Mouse (Mus musculus) midbrain, embryonic 16.5 days (tissue): ENCODE results near the gene Spdef. TPM values are rescaled to one million over a fixed set of nuclear protein-coding genes. Genes with fewer than 3 reads are reported as not detected.

ENCODE experiments used
- ATAC-seq: fragments of 200-750 bp; cut with Nextera tagmentation; 2 replicates; pipeline ENCODE4 v1.8.0; 2017; ENCODE audit warnings: moderate TSS enrichment
- H3K27ac ChIP-seq: fragments of 300-500 bp; sonication (generic); 2 replicates; pipeline ENCODE4 v1.5.1; 2014; ENCODE audit warnings: mild to moderate bottlenecking, low read length, mixed read lengths
- H3K27me3 ChIP-seq: fragments of 300-500 bp; sonication (generic); 2 replicates; pipeline ENCODE4 v1.6.1; 2014; ENCODE audit warnings: low read depth, low read length, mixed read lengths; ENCODE audit not compliant: control insufficient read depth, insufficient read depth
- H3K36me3 ChIP-seq: fragments of 300-500 bp; sonication (generic); 2 replicates; pipeline ENCODE4 v1.6.1; 2014; ENCODE audit warnings: mild to moderate bottlenecking, low read length, moderate library complexity, mixed read lengths; ENCODE audit not compliant: control insufficient read depth, insufficient read depth
- H3K4me1 ChIP-seq: fragments of 300-500 bp; sonication (generic); 2 replicates; pipeline ENCODE4 v1.6.1; 2014; ENCODE audit warnings: mild to moderate bottlenecking, low read length, mixed read lengths; ENCODE audit not compliant: control insufficient read depth, insufficient read depth
- H3K4me2 ChIP-seq: fragments of 300-500 bp; sonication (generic); 2 replicates; pipeline ENCODE4 v1.6.1; 2014; ENCODE audit warnings: mild to moderate bottlenecking, low read length, mixed read lengths
- H3K4me3 ChIP-seq: fragments of 300-500 bp; sonication (generic); 2 replicates; pipeline ENCODE4 v1.5.1; 2014; ENCODE audit warnings: low read depth, mild to moderate bottlenecking, low read length, moderate library complexity, mixed read lengths
- H3K9ac ChIP-seq: fragments of 300-500 bp; sonication (generic); 2 replicates; pipeline ENCODE4 v1.6.1; 2014; ENCODE audit warnings: low read depth, low read length, mixed read lengths
- H3K9me3 ChIP-seq: fragments of 300-500 bp; sonication (generic); replicated peaks from 2 replicates; pipeline ENCODE4 v1.6.1; 2014; ENCODE audit warnings: mild to moderate bottlenecking, low read length, mixed read lengths; ENCODE audit not compliant: control insufficient read depth, poor library complexity, severe bottlenecking
- WGBS: fragments of 180-500 bp; shearing (Covaris S2); extraction: QIAGEN DNeasy Blood & Tissue Kit; methylation state at CpG from one replicate; pipeline ENCODE4 v1.1.7; 2014; 5-methylcytosine and 5-hydroxymethylcytosine counted together
- polyA plus RNA-seq: library from polyadenylated mRNA; unstranded; fragments of >200 nt; fragmentation: Nextera tagmentation; extraction: Ambion mirVana; gene quantifications from 2 replicates; pipeline ENCODE4 v1.2.1, GENCODE M21; 2015

The Spdef gene
- polyA plus RNA-seq, 1 experiment from 2014 or later, result 1.5 TPM

DNA sequence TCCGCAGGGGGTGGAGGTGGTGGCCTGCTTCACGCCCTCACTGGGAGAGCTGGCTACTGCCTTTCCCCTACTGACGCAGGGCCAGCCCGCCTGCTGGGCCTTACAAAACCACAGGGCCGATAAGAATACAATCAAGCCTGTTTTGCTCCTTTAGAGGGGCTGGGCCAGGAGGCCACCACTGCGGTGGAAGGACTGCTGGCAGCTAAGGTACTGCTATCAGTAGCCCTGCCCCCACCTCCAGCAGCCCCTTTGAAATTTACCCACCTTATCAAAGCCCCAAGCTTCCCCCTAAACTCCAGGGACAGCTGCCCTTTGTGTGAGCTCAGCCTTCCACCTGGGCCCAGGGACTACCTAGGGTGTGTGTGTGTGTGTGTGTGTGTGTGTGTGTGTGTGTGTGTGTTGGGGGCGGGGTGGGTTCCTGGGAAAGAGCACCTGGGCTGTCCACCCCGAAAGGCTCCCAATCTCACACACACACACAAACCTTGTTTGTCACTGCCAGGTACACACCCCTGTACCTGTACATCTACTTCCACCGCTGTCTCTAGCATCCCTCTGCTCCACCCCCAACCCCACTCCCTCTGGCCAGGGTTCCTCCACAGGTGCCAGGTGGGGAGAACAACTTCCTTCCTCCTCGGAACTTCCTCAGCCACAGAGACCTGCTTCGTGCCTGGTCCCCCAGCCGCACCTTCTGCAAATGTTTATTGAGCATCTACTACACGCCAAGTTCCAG, 5.8 kb upstream of the Spdef start:
- 29% methylated on average over 12 of the region's 13 CpGs for WGBS
- H3K4me1 ChIP-seq, result no peaks in the 10 kb centered on the region
- ATAC-seq, result no peak
- no peak overlapping the region for H3K9ac ChIP-seq
- no peak overlapping the region for H3K4me3 ChIP-seq
- no peaks in the 10 kb centered on the region for H3K36me3 ChIP-seq
- no peaks in the 10 kb centered on the region for H3K27me3 ChIP-seq
- no peak overlapping the region for H3K4me2 ChIP-seq
- H3K9me3 ChIP-seq, result no peaks in the 10 kb centered on the region
- H3K27ac ChIP-seq, result no peak overlapping the region

- no peak overlapping the region for H3K9ac ChIP-seq
- no peaks in the 10 kb centered on the region for H3K4me1 ChIP-seq
- H3K9me3 ChIP-seq, result no peaks in the 10 kb centered on the region
- ATAC-seq, result no peak
- WGBS, result 96% methylated on average over 3 of the region's 3 CpGs
- H3K4me3 ChIP-seq, result no peak overlapping the region
- H3K27ac ChIP-seq, result no peak overlapping the region
- no peak overlapping the region for H3K4me2 ChIP-seq
- no peaks in the 10 kb centered on the region for H3K36me3 ChIP-seq
- no peaks in the 10 kb centered on the region for H3K27me3 ChIP-seq
Measured at GRCm38 (mm10) chr17:27732694-27733093, 3.9 kb upstream of the Spdef start.

- Histone ChIP-seq H3K4me1 (no peaks in the 10 kb centered on the region), H3K27ac (no peak overlapping the region), H3K36me3 (no peaks in the 10 kb centered on the region), H3K4me3 (no peak overlapping the region), H3K4me2 (no peak overlapping the region), H3K9me3 (no peaks in the 10 kb centered on the region), H3K9ac (no peak overlapping the region), H3K27me3 (no peaks in the 10 kb centered on the region)
- WGBS, result 74% methylated on average over 5 of the region's 5 CpGs
- ATAC-seq, result no peak
Measured at GRCm38 (mm10) chr17:27732152-27732551, 3.4 kb upstream of the Spdef start.

DNA sequence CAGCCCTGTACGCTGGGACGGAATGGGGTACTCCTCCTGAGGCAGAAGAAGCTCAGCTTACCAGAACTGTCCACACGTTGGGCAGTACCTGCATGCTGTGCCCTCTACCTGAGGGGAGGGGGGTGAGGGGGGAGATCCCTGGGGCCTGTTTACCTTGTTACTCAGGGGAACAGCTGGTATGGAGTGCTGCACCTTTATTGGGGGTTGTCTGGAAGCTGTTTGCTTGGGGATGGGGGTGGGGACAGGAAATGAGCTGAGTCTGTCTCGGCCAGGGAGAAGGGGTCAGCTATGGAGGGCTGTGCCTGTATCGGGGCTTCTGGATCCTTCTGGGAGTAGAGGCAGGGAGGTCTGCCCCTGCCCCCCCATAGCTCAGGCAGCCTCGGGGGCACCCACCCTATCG, 2.2 kb downstream of the Spdef start:
- Histone ChIP-seq H3K9ac (no peak overlapping the region), H3K27ac (no peak overlapping the region), H3K9me3 (no peaks in the 10 kb centered on the region), H3K4me3 (no peak overlapping the region), H3K4me2 (no peak overlapping the region), H3K4me1 (0 out of 2 replicates have a peak, but pooled peaks cover 2% of the 10 kb centered on the region), H3K27me3 (no peaks in the 10 kb centered on the region), H3K36me3 (no peaks in the 10 kb centered on the region)
- no peak for ATAC-seq
- WGBS, result 57% methylated on average over 7 of the region's 7 CpGs

DNA sequence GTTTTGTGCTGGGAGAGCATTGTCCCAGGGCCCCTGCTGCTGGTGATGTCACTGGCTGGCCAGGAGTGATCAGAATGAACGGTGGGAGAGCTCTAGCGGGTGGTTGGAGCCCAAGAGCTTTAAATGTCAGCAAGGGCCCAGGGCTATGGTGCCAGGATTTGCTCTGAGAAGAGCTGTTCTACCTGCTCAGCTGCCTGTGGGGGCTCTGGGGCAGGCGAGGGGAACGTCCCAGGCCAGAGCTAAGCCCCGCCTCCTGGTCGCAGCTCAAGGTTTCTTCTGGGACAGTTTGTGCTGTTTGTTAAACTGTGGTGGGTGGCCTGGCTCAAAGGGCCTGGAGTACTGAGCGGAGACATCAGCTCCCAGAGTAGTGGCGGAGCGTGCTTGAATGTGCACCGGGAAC, 3.3 kb downstream of the Spdef start:
- H3K27me3 ChIP-seq, result no peaks in the 10 kb centered on the region
- no peak overlapping the region for H3K27ac ChIP-seq
- H3K4me3 ChIP-seq, result no peak overlapping the region
- H3K4me2 ChIP-seq, result no peak overlapping the region
- ATAC-seq, result no peak
- no peak overlapping the region for H3K9ac ChIP-seq
- 0 out of 2 replicates have a peak, but pooled peaks cover 2% of the 10 kb centered on the region for H3K4me1 ChIP-seq
- no peaks in the 10 kb centered on the region for H3K9me3 ChIP-seq
- WGBS, result 11% methylated on average over 10 of the region's 10 CpGs
- H3K36me3 ChIP-seq, result no peaks in the 10 kb centered on the region

GRCm38 (mm10) chr17:27725011-27725410, 3.7 kb downstream of the Spdef start:
- Histone ChIP-seq H3K27me3 (no peaks in the 10 kb centered on the region), H3K4me2 (no peak overlapping the region), H3K27ac (no peak overlapping the region), H3K9ac (no peak overlapping the region), H3K9me3 (no peaks in the 10 kb centered on the region), H3K4me3 (no peak overlapping the region), H3K36me3 (no peaks in the 10 kb centered on the region), H3K4me1 (0 out of 2 replicates have a peak, but pooled peaks cover 2% of the 10 kb centered on the region)
- WGBS, result 30% methylated on average over 10 of the region's 10 CpGs
- no peak for ATAC-seq

DNA sequence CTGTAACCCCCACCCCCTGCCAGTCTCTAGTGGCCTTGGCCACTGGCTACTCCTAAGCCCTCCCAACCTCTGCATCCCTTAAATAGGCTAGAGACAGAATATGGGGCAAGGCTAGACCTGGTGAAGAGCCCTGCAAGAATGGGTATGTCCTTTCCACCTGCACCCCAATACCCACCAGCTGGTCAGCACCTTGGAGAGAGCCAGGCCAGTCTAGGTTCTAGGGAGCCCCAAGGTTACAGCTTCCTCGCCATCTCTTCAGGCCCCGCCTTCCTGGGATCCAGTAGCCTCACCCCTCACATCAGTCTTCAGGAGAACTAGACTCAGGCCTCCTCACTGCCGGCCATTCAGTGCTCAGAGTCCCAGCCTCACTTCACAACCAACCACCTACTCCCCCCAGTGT, 4.4 kb downstream of the Spdef start:
- H3K36me3 ChIP-seq, result no peaks in the 10 kb centered on the region
- H3K27me3 ChIP-seq, result no peaks in the 10 kb centered on the region
- no peak overlapping the region for H3K27ac ChIP-seq
- H3K9ac ChIP-seq, result no peak overlapping the region
- H3K4me3 ChIP-seq, result no peak overlapping the region
- no peak for ATAC-seq
- H3K4me2 ChIP-seq, result no peak overlapping the region
- WGBS, result 46% methylated on average over 3 of the region's 3 CpGs
- H3K4me1 ChIP-seq, result 0 out of 2 replicates have a peak, but pooled peaks cover 2% of the 10 kb centered on the region
- H3K9me3 ChIP-seq, result no peaks in the 10 kb centered on the region

DNA sequence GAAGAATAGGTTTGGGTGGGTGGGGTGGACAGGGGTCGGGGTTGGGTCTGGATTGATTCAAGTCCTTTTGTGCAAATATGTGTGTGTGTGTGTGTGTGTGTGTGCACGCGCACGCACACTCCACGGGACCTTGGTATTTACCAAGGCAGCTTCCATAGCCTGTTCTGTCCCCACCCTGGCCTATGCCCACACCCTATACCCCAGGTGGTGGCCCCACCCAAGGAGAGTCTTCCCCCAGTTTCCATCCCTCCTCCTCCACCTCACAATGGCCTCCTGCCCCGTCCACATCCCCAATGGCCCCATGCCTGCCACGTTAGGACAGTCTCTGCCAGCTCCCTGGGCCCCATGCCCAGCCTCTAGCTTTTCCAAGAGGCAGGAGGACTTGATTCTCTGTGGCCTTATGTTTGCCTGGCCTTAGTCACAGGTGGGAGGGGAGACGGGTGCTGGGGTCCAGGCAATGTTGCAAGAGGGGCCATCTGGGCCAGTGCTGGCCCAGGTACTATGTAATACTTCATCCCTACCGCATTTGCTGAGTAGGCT, 7.6 kb downstream of the Spdef start:
- Histone ChIP-seq H3K9me3 (no peaks in the 10 kb centered on the region), H3K4me2 (no peak overlapping the region), H3K4me3 (no peak overlapping the region), H3K36me3 (no peaks in the 10 kb centered on the region), H3K27ac (no peak overlapping the region), H3K4me1 (peaks cover 12% of the 10 kb centered on the region), H3K27me3 (no peaks in the 10 kb centered on the region), H3K9ac (no peak overlapping the region)
- 72% methylated on average over 9 of the region's 9 CpGs for WGBS
- ATAC-seq, result no peak

DNA sequence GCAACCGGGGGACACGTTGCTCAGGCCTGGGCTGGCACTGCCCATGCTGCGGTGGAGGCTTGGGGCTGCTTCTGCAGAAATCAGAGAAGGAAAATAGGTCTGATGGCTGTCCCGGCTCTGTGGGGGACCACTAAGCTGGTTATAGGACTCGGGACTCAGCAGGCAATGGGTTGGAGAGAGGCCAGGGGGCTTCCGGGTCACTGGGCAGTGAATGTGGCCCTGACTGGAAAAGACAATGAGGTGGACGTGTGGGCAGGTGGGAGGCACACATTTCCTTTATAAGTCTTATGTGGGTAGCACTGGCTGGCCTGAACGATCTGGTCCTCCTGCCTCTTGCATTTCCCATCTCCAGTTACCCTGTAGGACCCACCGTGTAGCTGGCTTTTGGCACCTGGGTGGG, 8.4 kb downstream of the Spdef start:
- H3K27me3 ChIP-seq, result no peaks in the 10 kb centered on the region
- no peaks in the 10 kb centered on the region for H3K9me3 ChIP-seq
- no peak for ATAC-seq
- H3K27ac ChIP-seq, result no peak overlapping the region
- H3K4me3 ChIP-seq, result no peak overlapping the region
- no peak overlapping the region for H3K9ac ChIP-seq
- peaks cover 10% of the 10 kb centered on the region for H3K4me1 ChIP-seq
- no peak overlapping the region for H3K4me2 ChIP-seq
- WGBS, result 34% methylated on average over 9 of the region's 9 CpGs
- H3K36me3 ChIP-seq, result no peaks in the 10 kb centered on the region
